Mouse (Mus musculus) embryonic fibroblast, embryonic 13.5 days (primary cell): ENCODE results near the gene Atp2c2.

Experiments
- CTCF ChIP-seq: IDR thresholded peaks from 2 replicates; pipeline ENCODE4 v1.5.1; 2011; ENCODE audit warnings: mild to moderate bottlenecking, control low read depth, low read length, moderate library complexity, borderline replicate concordance; ENCODE audit not compliant: insufficient read depth
- POLR2A ChIP-seq: IDR thresholded peaks from 2 replicates; pipeline ENCODE4 v1.6.1; 2011; ENCODE audit warnings: low read depth, mild to moderate bottlenecking, control low read depth, low read length, moderate library complexity

DNA sequence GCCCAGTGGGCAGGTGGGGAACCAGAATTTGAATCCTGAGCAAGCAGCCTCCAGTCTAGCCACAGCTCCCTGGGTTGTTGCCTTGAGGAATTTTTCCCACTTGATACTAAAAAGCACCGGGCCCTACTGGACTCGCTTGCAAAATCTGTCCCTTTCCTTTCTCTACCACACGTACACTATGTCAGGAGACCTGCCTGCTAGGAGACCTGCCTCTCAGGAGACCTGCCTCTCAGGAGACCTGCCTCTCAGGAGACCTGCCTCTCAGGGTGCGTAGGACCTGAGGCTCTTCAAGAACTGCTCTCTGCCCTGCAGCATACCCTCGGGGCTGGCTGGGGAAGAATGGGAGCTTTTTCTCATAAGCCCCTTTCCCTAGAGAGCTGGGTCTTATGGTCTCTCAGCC, 13.6 kb downstream of the Atp2c2 start:
- TF ChIP-seq CTCF, result no peak
- no peak for TF ChIP-seq POLR2A
